Mouse (Mus musculus): ENCODE results near the gene Map3k20.

Gene Map3k20

GRCm38 (mm10) chr2:72420561-72420960, 135.1 kb downstream of the Map3k20 start:
- DNase-seq (ENCODE audit: low spot score in 2 of 2), result no peak

- DNase-seq (ENCODE audit: low spot score in 2 of 2), result no peak
Observed at GRCm38 (mm10) chr2:72424656-72425055, 139.2 kb downstream of the Map3k20 start.

- no peak for DNase-seq (ENCODE audit: low spot score in 2 of 2)
Observed at GRCm38 (mm10) chr2:72426776-72427175, 141.3 kb downstream of the Map3k20 start.

- no peak for DNase-seq (ENCODE audit: low spot score in 2 of 2)
Observed at GRCm38 (mm10) chr2:72427288-72427687, 141.9 kb downstream of the Map3k20 start.

GRCm38 (mm10) chr2:72438941-72439533, 153.6 kb downstream of the Map3k20 start:
- DNase-seq (ENCODE audit: low spot score in 2 of 2), result no peak

GRCm38 (mm10) chr2:72441010-72441409, 155.6 kb downstream of the Map3k20 start:
- DNase-seq (ENCODE audit: low spot score in 2 of 2), result no peak

- no peak for DNase-seq (ENCODE audit: low spot score in 2 of 2)
Observed at GRCm38 (mm10) chr2:72442825-72443224, 157.4 kb downstream of the Map3k20 start.

- no peak for DNase-seq (ENCODE audit: low spot score in 2 of 2)
Observed at GRCm38 (mm10) chr2:72443960-72444359, 158.5 kb downstream of the Map3k20 start.

GRCm38 (mm10) chr2:72446106-72446505, 160.7 kb downstream of the Map3k20 start:
- no peak for DNase-seq (ENCODE audit: low spot score in 2 of 2)

GRCm38 (mm10) chr2:72446615-72447014, 161.2 kb downstream of the Map3k20 start:
- no peak for DNase-seq (ENCODE audit: low spot score in 2 of 2)

GRCm38 (mm10) chr2:72453563-72453962, 168.1 kb downstream of the Map3k20 start:
- no peak for DNase-seq (ENCODE audit: low spot score in 2 of 2)

GRCm38 (mm10) chr2:72456189-72456588, 170.8 kb downstream of the Map3k20 start:
- DNase-seq (ENCODE audit: low spot score in 2 of 2), result no peak

- DNase-seq (ENCODE audit: low spot score in 2 of 2), result no peak
Observed at GRCm38 (mm10) chr2:72464376-72465014, 179.1 kb downstream of the Map3k20 start.

GRCm38 (mm10) chr2:72467604-72468003, 182.2 kb downstream of the Map3k20 start:
- no peak for DNase-seq (ENCODE audit: low spot score in 2 of 2)

GRCm38 (mm10) chr2:72471415-72472070, 186.1 kb downstream of the Map3k20 start:
- no peak for DNase-seq (ENCODE audit: low spot score in 2 of 2)

- DNase-seq (ENCODE audit: low spot score in 2 of 2), result no peak
Observed at GRCm38 (mm10) chr2:72474531-72475287, 189.3 kb downstream of the Map3k20 start.

- DNase-seq (ENCODE audit: low spot score in 2 of 2), result no peak
Observed at GRCm38 (mm10) chr2:72475423-72475796, 190.0 kb downstream of the Map3k20 start.

GRCm38 (mm10) chr2:72475797-72476485, 190.5 kb downstream of the Map3k20 start, which contains the start of gene Cdca7:
Gene Cdca7 (plus strand): TSS chr2:72476159.
- DNase-seq (ENCODE audit: low spot score in 2 of 2), result peak; percentile 26 to 55

- DNase-seq (ENCODE audit: low spot score in 2 of 2), result peak in 1 of 2 experiments; percentile 10
Observed at GRCm38 (mm10) chr2:72476486-72477211, 191.2 kb downstream of the Map3k20 start.

- no peak for DNase-seq (ENCODE audit: low spot score in 2 of 2)
Observed at GRCm38 (mm10) chr2:72477221-72477620, 191.8 kb downstream of the Map3k20 start.

- DNase-seq (ENCODE audit: low spot score in 2 of 2), result no peak
Observed at GRCm38 (mm10) chr2:72478176-72478575, 192.7 kb downstream of the Map3k20 start.

Data from natural killer cell, adult 2 months (primary cell).